ENCODE assay signal across 12 mouse cellular contexts in the genomic region with DNA sequence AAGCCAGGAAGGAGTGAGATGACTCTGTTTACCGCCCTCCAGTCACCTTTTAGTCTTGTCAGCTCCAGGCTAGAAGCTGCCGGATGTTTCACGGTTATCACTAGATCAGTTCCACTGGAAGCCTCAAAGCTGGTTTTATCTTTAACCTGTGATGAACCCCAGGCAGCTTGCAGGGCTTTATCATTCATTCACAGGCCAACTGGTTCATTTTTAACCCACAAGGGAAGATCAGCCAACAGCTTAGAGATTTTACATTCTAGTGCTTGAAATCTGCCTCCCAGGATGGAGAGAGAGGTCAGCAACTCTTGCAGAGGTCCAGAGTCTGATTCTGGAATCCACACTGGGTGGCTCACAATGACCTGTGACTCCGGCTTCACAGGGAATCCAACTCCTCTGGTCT. TPM values are rescaled to one million over a fixed set of nuclear protein-coding genes. Genes with fewer than 3 reads are reported as not detected.
DNase-seq lines count a peak whose midpoint lies in the region; ATAC-seq and TF ChIP-seq lines count a peak whose summit lies in the region.
"Had no signal": no experiment of that assay in that cellular context is flagged by ENCODE, and none has a peak within 500 bp of the region (broad histone marks: within the 10 kb centered on the region; RNA-seq: fewer than 3 reads in every experiment).

No protein-coding gene starts in this region.

- WGBS in kidney, embryonic 14.5 days: 61% methylated on average over 4 of the region's 4 CpGs
- WGBS in kidney, postnatal 0 days: 49% methylated on average over 4 of the region's 4 CpGs
- WGBS in liver, embryonic 15.5 days (ENCODE audit: insufficient replicate concordance): 22% methylated on average over 4 of the region's 4 CpGs
- 79% methylated on average over 4 of the region's 4 CpGs for WGBS in forebrain, embryonic 14.5 days

- no peaks in the 10 kb centered on the region for H3K36me3 ChIP-seq in kidney, embryonic 14.5 days (ENCODE audit: control insufficient read depth, insufficient read depth, low read length)
- H3K36me3 ChIP-seq in kidney, postnatal 0 days (ENCODE audit: insufficient read depth, low read length): no peaks in the 10 kb centered on the region
- H3K36me3 ChIP-seq in liver, embryonic 15.5 days (replicated peaks): no peaks in the 10 kb centered on the region
- H3K36me3 ChIP-seq in forebrain, embryonic 14.5 days (ENCODE audit: control insufficient read depth, insufficient read depth, low read length): no peaks in the 10 kb centered on the region
- H3K36me3 ChIP-seq: heart, embryonic 10.5 days; hindbrain, embryonic 12.5 days; limb, embryonic 15.5 days had no signal

- intact Hi-C loops in left cerebral cortex, postnatal 25 days (cut with DNase I): no loop called here

- no peak for TF ChIP-seq CTCF in kidney, postnatal 0 days (IDR thresholded peaks at IDR 0.05; ENCODE audit: low read depth)

- H3K4me1 ChIP-seq in kidney, embryonic 14.5 days (ENCODE audit: control insufficient read depth, insufficient read depth, low read length): no peaks in the 10 kb centered on the region
- no peaks in the 10 kb centered on the region for H3K4me1 ChIP-seq in kidney, postnatal 0 days (replicated peaks; ENCODE audit: insufficient read depth, low read length)
- H3K4me1 ChIP-seq in liver, embryonic 15.5 days (replicated peaks): peaks cover 13% of the 10 kb centered on the region
- H3K4me1 ChIP-seq in forebrain, embryonic 14.5 days (ENCODE audit: control insufficient read depth, insufficient read depth, low read length): no peaks in the 10 kb centered on the region
- H3K4me1 ChIP-seq: hindbrain, embryonic 12.5 days; limb, embryonic 15.5 days had no signal

- H3K27me3 ChIP-seq in kidney, embryonic 14.5 days (ENCODE audit: control insufficient read depth, insufficient read depth, low read length): no peaks in the 10 kb centered on the region
- H3K27me3 ChIP-seq in kidney, postnatal 0 days (ENCODE audit: insufficient read depth, low read length): no peaks in the 10 kb centered on the region
- H3K27me3 ChIP-seq in liver, embryonic 15.5 days: no peaks in the 10 kb centered on the region
- no peaks in the 10 kb centered on the region for H3K27me3 ChIP-seq in forebrain, embryonic 14.5 days (replicated peaks; ENCODE audit: control insufficient read depth, insufficient read depth, low read length)
- H3K27me3 ChIP-seq: hindbrain, embryonic 12.5 days; limb, embryonic 15.5 days had no signal

- H3K9ac ChIP-seq in kidney, embryonic 14.5 days (ENCODE audit: low read depth, low read length): no peak overlapping the region
- no peak overlapping the region for H3K9ac ChIP-seq in kidney, postnatal 0 days (ENCODE audit: low read depth, low read length)
- no peak overlapping the region for H3K9ac ChIP-seq in liver, embryonic 15.5 days
- no peak overlapping the region for H3K9ac ChIP-seq in forebrain, embryonic 14.5 days (ENCODE audit: low read length)
- H3K9ac ChIP-seq: hindbrain, embryonic 12.5 days; limb, embryonic 15.5 days had no signal

- peak; percentile 88 for DNase-seq in kidney, adult 11 months
- DNase-seq in kidney, postnatal 0 days (ENCODE audit: low spot score): no peak
- DNase-seq in thymus, postnatal 4 days: peak; percentile 49
- DNase-seq in left cerebral cortex, postnatal 25 days (ENCODE audit: low spot score in 2 of 2): no peak
- DNase-seq in forebrain, embryonic 14.5 days (ENCODE audit: low spot score): no peak
- no peak for DNase-seq in layer of hippocampus, adult 9-11 months

- no peak for ATAC-seq in kidney, embryonic 14.5 days (ENCODE audit: low FRiP score, low TSS enrichment)
- peak; percentile 78 for ATAC-seq in kidney, postnatal 0 days (replicated peaks; ENCODE audit: low FRiP score, low read depth)
- peak; percentile 66 for ATAC-seq in liver, embryonic 15.5 days (ENCODE audit: insufficient read depth)
- no peak for ATAC-seq in forebrain, embryonic 14.5 days

- H3K4me3 ChIP-seq in kidney, embryonic 14.5 days (ENCODE audit: low read length): no peak overlapping the region
- no peak overlapping the region for H3K4me3 ChIP-seq in kidney, postnatal 0 days (replicated peaks; ENCODE audit: low read depth, low read length)
- no peak overlapping the region for H3K4me3 ChIP-seq in liver, embryonic 15.5 days (replicated peaks)
- H3K4me3 ChIP-seq in forebrain, embryonic 14.5 days (ENCODE audit: low read depth, low read length): no peak overlapping the region
- H3K4me3 ChIP-seq: heart, embryonic 10.5 days; hindbrain, embryonic 12.5 days; limb, embryonic 15.5 days; myocyte had no signal

- no peak overlapping the region for H3K4me2 ChIP-seq in kidney, embryonic 14.5 days (replicated peaks; ENCODE audit: low read depth, low read length)
- H3K4me2 ChIP-seq in kidney, postnatal 0 days (ENCODE audit: low read length): no peak overlapping the region
- H3K4me2 ChIP-seq in liver, embryonic 15.5 days: no peak overlapping the region
- H3K4me2 ChIP-seq in forebrain, embryonic 14.5 days (ENCODE audit: low read length): no peak overlapping the region
- H3K4me2 ChIP-seq: hindbrain, embryonic 12.5 days; limb, embryonic 15.5 days had no signal

- no peak overlapping the region for H3K27ac ChIP-seq in kidney, embryonic 14.5 days (ENCODE audit: low read depth, low read length)
- 0 out of 2 replicates have a peak overlapping the region, but pooled peaks have one; percentile 31 for H3K27ac ChIP-seq in kidney, postnatal 0 days
- H3K27ac ChIP-seq in liver, embryonic 15.5 days (replicated peaks): no peak overlapping the region
- no peak overlapping the region for H3K27ac ChIP-seq in forebrain, embryonic 14.5 days (ENCODE audit: low read depth, low read length)
- H3K27ac ChIP-seq: heart, embryonic 10.5 days; hindbrain, embryonic 12.5 days; limb, embryonic 15.5 days had no signal

- peaks cover 6% of the 10 kb centered on the region for H3K9me3 ChIP-seq in kidney, embryonic 14.5 days (ENCODE audit: control insufficient read depth, low read length)
- H3K9me3 ChIP-seq in kidney, postnatal 0 days (replicated peaks; ENCODE audit: low read length): no peaks in the 10 kb centered on the region
- H3K9me3 ChIP-seq in liver, embryonic 15.5 days (replicated peaks): no peaks in the 10 kb centered on the region
- no peaks in the 10 kb centered on the region for H3K9me3 ChIP-seq in forebrain, embryonic 14.5 days (replicated peaks; ENCODE audit: control insufficient read depth, low read length)
- H3K9me3 ChIP-seq: heart, embryonic 10.5 days; hindbrain, embryonic 12.5 days; limb, embryonic 15.5 days had no signal

RNA-seq across cellular contexts. Expression of gene Mfsd4b5, which starts 4.7 kb away (rescaled TPM):
- polyA plus RNA-seq in kidney, embryonic 14.5 days (2014; fragmentation: Nextera tagmentation; extraction: Ambion mirVana): 0.43 and 0.80 TPM in 2 replicates
- 11.8 and 13.3 TPM in 2 replicates for polyA plus RNA-seq in kidney, postnatal 0 days (2015; fragmentation: Nextera tagmentation; extraction: Ambion mirVana)
- polyA plus RNA-seq in liver, embryonic 15.5 days (2015; fragmentation: Nextera tagmentation; extraction: Ambion mirVana): 0.07 and 0.10 TPM in 2 replicates
- total RNA-seq in left cerebral cortex, postnatal 25 days (2021): under 1 TPM; 0.34 to 0.41 TPM
- not detected in 2 replicates for polyA plus RNA-seq in forebrain, embryonic 14.5 days (2014; fragmentation: Nextera tagmentation; extraction: Ambion mirVana)

RNA-seq across cellular contexts. Expression of gene Mfsd4b3, which starts 31.2 kb away (rescaled TPM):
- 0.17 and 0.79 TPM in 2 replicates for polyA plus RNA-seq in kidney, embryonic 14.5 days (2014; fragmentation: Nextera tagmentation; extraction: Ambion mirVana)
- polyA plus RNA-seq in kidney, postnatal 0 days (2015; fragmentation: Nextera tagmentation; extraction: Ambion mirVana): 7.8 and 8.7 TPM in 2 replicates
- polyA plus RNA-seq in liver, embryonic 15.5 days (2015; fragmentation: Nextera tagmentation; extraction: Ambion mirVana): 2.8 and 3.4 TPM in 2 replicates
- under 1 TPM in 1 of 2 experiments, not detected in 1; 0.21 TPM for total RNA-seq in left cerebral cortex, postnatal 25 days (2021)
- polyA plus RNA-seq in forebrain, embryonic 14.5 days (2014; fragmentation: Nextera tagmentation; extraction: Ambion mirVana): 0.12 and 0.15 TPM in 2 replicates

RNA-seq across cellular contexts. Expression of gene Mfsd4b1, which starts 33.9 kb away (rescaled TPM):
- 0.40 and 1.5 TPM in 2 replicates for polyA plus RNA-seq in kidney, embryonic 14.5 days (2014; fragmentation: Nextera tagmentation; extraction: Ambion mirVana)
- polyA plus RNA-seq in kidney, postnatal 0 days (2015; fragmentation: Nextera tagmentation; extraction: Ambion mirVana): 34.8 and 37.2 TPM in 2 replicates
- 0.54 and 0.70 TPM in 2 replicates for polyA plus RNA-seq in liver, embryonic 15.5 days (2015; fragmentation: Nextera tagmentation; extraction: Ambion mirVana)
- total RNA-seq in left cerebral cortex, postnatal 25 days (2021): under 1 TPM; 0.57 to 0.87 TPM
- 0.35 and 0.41 TPM in 2 replicates for polyA plus RNA-seq in forebrain, embryonic 14.5 days (2014; fragmentation: Nextera tagmentation; extraction: Ambion mirVana)

Comparison
In these comparisons a context has a peak if more than half of its experiments do, and no peak if none do; other contexts are left out.
1. DNase-seq: peak in kidney, adult 11 months (single experiment) and thymus, postnatal 4 days (single experiment); none in kidney, postnatal 0 days (single experiment), left cerebral cortex, postnatal 25 days (0 of 2), forebrain, embryonic 14.5 days (single experiment) and layer of hippocampus, adult 9-11 months (single experiment).
2. ATAC-seq: peak in kidney, postnatal 0 days (single experiment) and liver, embryonic 15.5 days (single experiment); none in kidney, embryonic 14.5 days (single experiment) and forebrain, embryonic 14.5 days (single experiment).
3. RNA of gene Mfsd4b1, which starts 33.9 kb away (polyA plus RNA-seq): 34.8 to 37.2 TPM in kidney, postnatal 0 days; 0.40 to 1.5 TPM in kidney, embryonic 14.5 days, 0.54 to 0.70 TPM in liver, embryonic 15.5 days and 0.35 to 0.41 TPM in forebrain, embryonic 14.5 days; every median in the first group is over 10 times any median in the second.